Mouse (Mus musculus) ES-E14 (cell line): ENCODE results near the gene Cenpn. TPM values are rescaled to one million over a fixed set of nuclear protein-coding genes. Genes with fewer than 3 reads are reported as not detected.

Source experiments
- DNase-seq: peaks from one replicate; pipeline ENCODE4 v3.0.0-alpha.2; 2013; ENCODE audit warnings: low read depth, low spot score
- H3K27ac ChIP-seq: 2 replicates; pipeline ENCODE4 v1.5.1; 2012; ENCODE audit warnings: low read depth, mild to moderate bottlenecking, low read length, moderate library complexity, mixed read lengths; ENCODE audit not compliant: poor library complexity, insufficient read depth, severe bottlenecking
- H3K36me3 ChIP-seq: 2 replicates; pipeline ENCODE4 v1.6.1; 2012; ENCODE audit warnings: mild to moderate bottlenecking, low read length, moderate library complexity, mixed read lengths; ENCODE audit not compliant: control insufficient read depth, poor library complexity, insufficient read depth, severe bottlenecking
- H3K4me1 ChIP-seq, 2 experiments: fragments of 150-350 bp in 1 of 2; sonication (generic) in 1 of 2; 2 replicates each; pipeline ENCODE4 v1.6.1; 2012; ENCODE audit warnings: low read length in 2 of 2, mild to moderate bottlenecking in 1 of 2, mixed read lengths in 1 of 2; ENCODE audit not compliant: control insufficient read depth in 2 of 2, insufficient read depth in 2 of 2, poor library complexity in 1 of 2
- H3K4me3 ChIP-seq, 2 experiments: fragments of 150-350 bp in 1 of 2; sonication (generic) in 1 of 2; 2 replicates each; pipeline ENCODE4 v1.5.1; 2012; ENCODE audit warnings: low read length in 2 of 2, low read depth in 1 of 2, mild to moderate bottlenecking in 1 of 2, mixed read lengths in 1 of 2; ENCODE audit not compliant: insufficient read depth in 1 of 2, poor library complexity in 1 of 2, severe bottlenecking in 1 of 2
- H3K9ac ChIP-seq: 2 replicates; pipeline ENCODE4 v1.6.1; 2012; ENCODE audit warnings: low read depth, mild to moderate bottlenecking, low read length, mixed read lengths; ENCODE audit not compliant: poor library complexity, insufficient read depth, severe bottlenecking
- H3K9me3 ChIP-seq: fragments of 150-350 bp; sonication (generic); 2 replicates; pipeline ENCODE4 v1.6.1; 2012; ENCODE audit warnings: low read depth, mild to moderate bottlenecking, low read length; ENCODE audit not compliant: control insufficient read depth, insufficient read depth
- CHD2 ChIP-seq: IDR thresholded peaks from 2 replicates; pipeline ENCODE4 v1.6.1; 2014; ENCODE audit warnings: mild to moderate bottlenecking, low read depth, low read length, inconsistent platforms
- HCFC1 ChIP-seq: IDR thresholded peaks from 2 replicates; pipeline ENCODE4 v1.6.1; 2012; ENCODE audit warnings: low read length, inconsistent platforms, borderline replicate concordance; ENCODE audit not compliant: insufficient read depth
- MAFK ChIP-seq: IDR thresholded peaks from 2 replicates; pipeline ENCODE4 v1.6.1; 2014; ENCODE audit warnings: mild to moderate bottlenecking, low read depth, low read length, inconsistent platforms; ENCODE audit not compliant: insufficient read depth
- ZC3H11A ChIP-seq: IDR thresholded peaks from 2 replicates; pipeline ENCODE4 v1.6.1; 2012; ENCODE audit warnings: low read depth, mild to moderate bottlenecking, inconsistent platforms, low read length, borderline replicate concordance
- ZNF384 ChIP-seq: IDR thresholded peaks from 2 replicates; pipeline ENCODE4 v1.6.1; 2012; ENCODE audit warnings: low read depth, low read length, inconsistent platforms
- in situ Hi-C, 2 experiments: fragments of 600-800 bp; cut with MboI; formaldehyde crosslinking; loops; one replicate each; pipeline ENCODE4 v1.15.1; 2025; ENCODE audit warnings: low sequenced_read_pairs in 2 of 2, inconsistent platforms in 1 of 2; ENCODE audit not compliant: unreplicated experiment in 2 of 2
- total RNA-seq: library from RNA; depleted of rRNA; stranded (reverse); fragments of 300-350 nt; gene quantifications from 2 replicates; pipeline ENCODE4 v1.2.3, GENCODE M21; 2012; rRNA removed

The Cenpn gene
- total RNA-seq, 1 experiment: 30.2 TPM

GRCm38 (mm10) chr8:116989842-116990241, 68.3 kb downstream of the Cenpn start:
- Histone ChIP-seq H3K36me3 (peaks cover 30% of the 10 kb centered on the region), H3K9me3 (no peaks in the 10 kb centered on the region), H3K4me1 (peaks cover 3 to 7% of the 10 kb centered on the region in 2 experiments; a peak in 3 of 4 replicates), H3K4me3 (no peak overlapping the region), H3K27ac (no peak overlapping the region), H3K9ac (no peak overlapping the region)
- no peak for DNase-seq
- in situ Hi-C loops: no loop called here
- TF ChIP-seq CHD2 (no peak), ZC3H11A (no peak), MAFK (no peak), ZNF384 (no peak), HCFC1 (no peak)

Other genes with a start within 250 kb of the Cenpn start
- gene Cdyl2, start 188.7 kb upstream of the Cenpn start, total RNA-seq: 37.3 and 50.7 TPM in 2 replicates
- 24.4 and 33.4 TPM in 2 replicates for gene Cmc2, start 275 bp upstream of the Cenpn start, total RNA-seq
- gene Atmin, start 21.7 kb downstream of the Cenpn start, total RNA-seq: 19.9 and 21.1 TPM in 2 replicates
- gene 1700030J22Rik, start 57.2 kb downstream of the Cenpn start, total RNA-seq: 1.1 and 1.3 TPM in 2 replicates
- gene Gcsh, start 71.8 kb downstream of the Cenpn start, total RNA-seq: 134 and 195 TPM in 2 replicates
- 1.5 TPM in 2 replicates for gene Pkd1l2, start 160.7 kb downstream of the Cenpn start, total RNA-seq
- 0.09 and 0.11 TPM in 2 replicates for gene Bco1, start 174.1 kb downstream of the Cenpn start, total RNA-seq
- 6.7 and 7.9 TPM in 2 replicates for gene Gan, start 236.4 kb downstream of the Cenpn start, total RNA-seq